Mouse (Mus musculus): ENCODE results near the gene Hmgb1.

GRCm38 (mm10) chr5:149208776-149209175, 24.5 kb upstream of the Hmgb1 start:
- TF ChIP-seq CTCF (conservative IDR thresholded peaks at IDR 0.05; ENCODE audit: insufficient read depth, insufficient read length, low read depth, low read length), result no peak
- no peak for TF ChIP-seq POLR2A (IDR thresholded peaks at IDR 0.05; ENCODE audit: low read depth, low read length)

All from kidney, adult 2 months (tissue).